Mouse (Mus musculus): ENCODE measurements around the gene Tbx19.

GRCm38 (mm10) chr1:165184178-165184577 is 23.6 kb upstream of the Tbx19 start:
- TF ChIP-seq CTCF (IDR thresholded peaks at IDR 0.05; ENCODE audit: low read depth) (no peak), EP300 (IDR thresholded peaks at IDR 0.05; ENCODE audit: low read depth) (no peak)

All from liver, embryonic 14.5 days (tissue).